Mouse (Mus musculus) 3134 (cell line): ENCODE data around the gene Nfe2.

Experiments used
- DNase-seq: peaks from one replicate; pipeline ENCODE4 v3.0.0-alpha.2; 2011; ENCODE audit warnings: low spot score; ENCODE audit not compliant: insufficient read length; ENCODE audit errors: extremely low read depth

Gene Nfe2

DNA sequence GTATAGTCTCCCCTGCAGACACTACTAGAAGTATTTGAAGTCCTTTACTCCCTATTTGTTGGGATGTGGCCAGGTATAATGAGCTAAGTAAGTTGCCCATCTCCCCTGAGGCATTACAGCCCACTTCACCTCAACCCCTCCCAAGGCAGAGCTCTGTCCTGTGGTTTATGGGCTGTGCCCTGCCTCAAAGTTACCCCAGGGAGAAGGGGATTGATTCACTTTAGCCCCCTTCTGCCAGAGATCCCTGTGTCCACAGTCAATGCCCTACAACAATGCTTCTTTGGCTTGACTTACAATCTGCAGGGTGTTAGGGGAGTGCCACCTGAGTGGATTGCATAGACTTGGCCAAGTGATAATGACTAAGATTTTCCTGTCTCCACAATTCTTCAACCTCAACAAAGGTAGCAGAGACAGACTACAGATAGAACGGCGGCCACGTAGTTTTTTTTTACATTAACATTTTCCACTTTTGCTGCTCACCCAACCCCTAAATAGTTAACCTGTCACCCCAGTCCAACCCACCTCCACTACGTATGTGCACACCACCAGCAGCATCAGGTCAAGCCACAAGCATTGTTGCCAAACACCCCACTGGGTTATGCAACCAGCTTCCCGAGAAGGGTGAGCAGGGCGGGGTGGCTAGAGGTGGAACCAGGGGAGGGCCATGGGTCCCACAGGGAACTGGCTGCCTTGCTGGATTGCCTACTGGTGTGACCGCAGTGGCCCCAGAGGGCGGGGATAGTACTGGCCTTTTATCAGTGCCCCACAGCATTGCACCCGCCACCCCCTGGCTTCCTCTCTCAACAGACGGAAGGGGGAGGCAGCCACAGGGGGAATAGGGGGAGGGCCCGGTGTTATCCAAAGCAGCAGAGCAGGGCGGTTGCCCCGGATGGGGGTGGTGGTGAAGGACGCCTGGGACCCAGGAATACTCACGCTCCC lies at the start of gene Nfe2:
Gene Nfe2 (minus strand): TSS at position 614 of the 939 bp plus-strand sequence.
- DNase-seq, result peak; percentile 46

DNA sequence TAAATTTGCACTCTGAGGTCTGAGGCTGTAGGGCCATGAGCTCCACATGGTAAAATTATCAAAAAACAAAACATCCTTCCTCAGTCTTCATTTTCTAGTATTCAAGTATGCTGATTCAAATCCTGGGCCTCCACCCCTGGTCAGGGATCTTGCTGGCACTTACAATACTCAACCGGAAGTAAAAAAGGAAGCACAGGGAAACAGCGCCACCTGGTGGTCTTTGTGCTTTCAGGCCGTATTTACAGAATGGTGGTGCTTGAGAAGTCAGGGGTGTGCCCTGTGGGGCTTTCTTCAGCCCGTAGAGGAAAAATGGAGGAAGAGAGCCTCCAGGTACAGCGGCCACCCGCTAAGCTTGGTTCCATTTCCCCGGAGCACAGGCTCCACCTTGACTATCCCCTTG lies 48.9 kb upstream of the Nfe2 start:
- peak; percentile 70 for DNase-seq

DNA sequence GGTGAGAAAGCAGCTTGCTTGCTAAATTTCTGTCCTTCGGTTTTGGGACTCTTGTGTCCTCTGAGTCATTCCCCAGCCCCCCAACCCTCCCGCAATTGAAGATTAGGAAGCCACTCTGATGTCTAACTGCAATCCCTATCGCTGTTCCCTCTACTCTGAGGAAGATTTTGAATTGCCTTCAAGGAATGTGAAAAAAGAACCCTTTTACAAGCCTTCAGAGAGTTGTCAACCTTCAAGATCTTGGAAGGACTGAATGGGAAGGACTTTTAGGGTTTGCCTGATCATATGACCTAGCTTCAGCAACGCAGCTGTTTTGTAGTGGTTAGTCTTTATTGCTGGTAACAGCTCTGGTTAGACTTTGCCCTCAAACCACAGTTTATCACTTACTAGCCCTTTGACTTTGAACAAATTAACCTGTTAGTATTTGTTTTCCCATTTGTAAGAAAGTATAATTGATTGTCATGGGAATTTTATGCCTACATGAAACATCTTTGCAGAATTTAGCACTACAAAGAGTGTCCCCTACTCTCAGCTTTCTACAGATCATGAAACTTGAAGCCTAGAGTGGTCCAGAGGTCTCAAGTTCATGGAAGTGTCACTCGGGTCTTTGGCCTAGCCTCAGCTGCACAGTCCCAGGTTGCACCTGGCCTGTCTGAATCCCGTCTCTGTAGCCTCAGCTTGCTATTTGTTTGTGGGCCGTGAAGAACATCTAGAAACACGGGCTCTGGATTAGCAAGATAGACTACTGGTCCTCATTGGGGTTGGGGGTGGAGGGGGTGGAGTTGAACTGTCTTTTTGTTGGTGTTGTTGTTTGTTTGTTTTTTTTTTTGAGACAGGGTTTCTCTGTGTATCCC lies 47.8 kb upstream of the Nfe2 start:
- DNase-seq, result no peak

DNA sequence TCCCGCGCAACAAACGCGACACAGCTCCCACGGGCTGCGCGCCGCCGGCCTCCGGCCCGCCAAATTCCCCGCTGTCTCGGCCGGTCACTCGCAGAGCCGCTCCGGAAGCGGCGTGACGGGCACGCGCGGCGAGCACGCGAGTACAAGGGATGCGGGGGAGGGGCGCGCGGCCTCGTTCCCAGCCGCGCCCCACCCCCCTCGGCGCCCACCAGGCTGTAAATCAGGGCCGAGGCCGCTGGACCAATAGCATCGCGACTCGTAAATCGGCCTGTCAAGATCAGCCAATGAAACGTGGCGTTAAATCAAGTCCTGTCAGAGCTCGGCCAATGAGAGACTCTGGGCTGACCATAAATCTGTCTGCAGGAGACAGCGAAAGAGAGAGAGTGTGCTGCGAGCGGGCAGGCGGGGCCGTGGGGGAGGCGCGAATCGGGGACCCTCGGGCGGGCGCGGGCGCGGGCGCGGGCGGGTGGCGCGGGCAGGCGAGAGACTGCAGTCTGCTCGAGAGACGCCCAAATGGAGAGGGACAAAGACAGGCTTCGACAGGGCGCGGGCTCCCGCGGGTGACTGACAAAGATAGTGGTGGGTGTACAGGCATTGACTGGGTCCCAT lies 47.0 kb upstream of the Nfe2 start:
- peak; percentile 99 for DNase-seq

DNA sequence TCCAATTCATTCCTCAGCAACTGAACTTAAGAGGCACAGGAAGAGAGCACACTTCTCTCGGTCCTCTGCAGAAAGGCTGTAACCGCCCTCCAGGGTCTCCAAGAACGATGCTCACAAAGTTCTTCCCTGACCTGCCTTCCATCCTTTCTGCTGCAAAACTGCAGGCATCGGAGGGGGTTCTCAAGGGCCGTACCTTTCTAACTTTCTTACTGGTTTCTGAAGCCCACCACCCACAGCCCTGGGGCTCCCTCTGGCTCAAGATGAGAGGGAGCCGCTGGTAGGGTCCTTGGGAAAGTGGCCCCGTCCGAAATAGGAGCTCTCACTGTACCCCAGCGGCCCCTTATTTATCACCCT lies 46.4 kb upstream of the Nfe2 start:
- no peak for DNase-seq

DNA sequence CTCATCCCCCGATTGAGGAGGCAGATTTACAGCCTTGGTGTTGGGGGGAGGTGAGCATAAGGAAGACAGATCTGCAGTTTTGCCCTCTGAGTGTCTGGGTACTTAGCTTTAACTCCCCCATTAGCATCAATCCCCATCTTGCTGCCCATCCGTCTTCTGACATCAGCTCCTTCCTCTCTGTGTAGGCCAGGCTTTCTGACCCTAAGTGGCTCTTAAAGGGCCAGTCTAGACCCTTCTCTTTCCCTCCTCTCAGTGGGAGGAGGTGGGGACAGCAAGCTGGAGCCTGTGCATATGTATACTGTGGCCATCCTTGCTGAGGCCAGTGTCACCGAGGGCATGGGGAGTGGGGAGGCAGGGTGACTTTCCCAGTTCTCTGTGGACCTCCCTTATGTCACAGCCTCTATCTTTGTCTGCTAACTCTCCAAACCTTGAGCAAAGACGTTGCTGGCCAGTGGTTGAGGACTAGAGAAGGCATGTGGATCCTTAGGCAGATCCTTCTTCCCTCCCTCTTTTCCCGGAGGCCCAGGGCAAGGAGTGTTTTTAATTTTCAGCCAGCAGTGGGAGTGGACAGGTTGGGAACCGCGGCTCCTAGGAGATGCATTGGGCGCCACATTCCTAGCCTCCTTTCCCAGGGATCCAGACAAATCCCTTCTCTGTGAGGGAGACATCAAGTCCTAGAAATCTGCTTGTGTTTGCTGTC lies 45.9 kb upstream of the Nfe2 start:
- peak; percentile 48 for DNase-seq

DNA sequence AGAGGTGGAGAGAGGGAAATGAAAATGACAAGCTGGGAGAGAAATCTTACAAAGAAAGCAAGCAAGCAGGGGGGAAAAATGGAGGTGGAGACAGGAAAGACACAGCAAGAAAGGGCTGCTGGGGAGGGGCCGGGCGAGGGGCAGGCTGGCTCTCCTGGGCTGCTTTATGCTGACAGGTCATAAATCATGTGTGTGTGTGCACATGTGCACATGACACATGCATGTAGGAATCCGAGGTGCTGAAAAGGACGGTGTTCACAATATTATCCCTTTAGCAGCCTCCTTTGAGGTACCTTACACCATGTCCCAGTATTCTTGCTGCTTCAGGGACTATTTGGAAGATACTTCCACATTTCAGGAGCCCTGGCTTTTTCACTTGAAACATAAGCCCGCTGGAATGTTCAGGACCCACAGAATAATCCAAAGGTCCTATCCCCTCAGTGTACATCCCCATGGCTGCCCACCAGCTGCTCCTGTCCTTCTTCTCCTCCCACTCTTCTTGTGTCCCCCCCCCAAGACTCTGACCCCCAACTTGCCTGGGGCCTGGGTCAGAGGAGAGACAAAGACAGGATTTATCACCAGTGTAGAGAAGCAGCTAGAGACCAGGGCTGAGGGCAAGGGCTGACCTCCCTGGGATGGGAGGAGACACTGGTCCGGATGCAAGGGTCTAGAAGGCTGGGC lies 44.3 kb upstream of the Nfe2 start:
- DNase-seq, result no peak

DNA sequence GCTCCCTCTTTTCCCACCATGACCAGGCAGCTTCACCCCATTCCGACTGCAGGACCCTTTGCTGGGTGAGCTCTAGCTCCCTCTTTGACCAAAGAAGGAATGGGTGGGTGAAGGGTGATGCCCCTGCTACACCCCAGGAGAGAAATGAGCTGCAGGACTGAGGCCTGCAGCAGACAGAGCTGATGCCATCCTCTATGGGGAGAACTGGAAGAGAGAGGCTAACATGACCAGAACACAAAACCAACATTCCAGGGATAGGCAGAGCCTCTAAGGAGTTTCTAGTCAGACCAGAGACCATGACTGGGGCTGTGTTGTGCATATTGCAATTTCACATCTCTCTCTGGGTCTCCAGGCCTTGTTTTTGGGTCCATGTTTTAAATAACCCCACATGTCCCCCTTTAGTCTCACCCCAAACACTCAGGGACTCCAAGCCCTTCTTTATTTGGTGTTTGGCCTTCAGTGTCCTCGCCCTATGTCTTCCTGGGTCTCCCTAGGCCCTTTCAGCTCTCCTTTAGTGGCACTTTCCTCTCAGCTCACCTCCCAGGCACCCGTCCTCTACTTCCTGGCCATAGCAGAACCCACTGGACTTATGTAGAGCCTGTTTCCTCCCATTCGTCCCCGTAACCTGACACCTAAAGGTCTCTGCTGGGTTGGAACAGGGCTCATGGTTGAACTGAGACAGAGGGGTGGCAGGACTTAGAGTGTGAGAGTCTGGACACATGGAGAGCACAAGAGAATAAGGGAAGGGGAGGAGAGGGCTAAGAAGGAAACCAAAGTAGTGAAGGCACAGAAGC lies 43.5 kb upstream of the Nfe2 start:
- DNase-seq, result no peak

DNA sequence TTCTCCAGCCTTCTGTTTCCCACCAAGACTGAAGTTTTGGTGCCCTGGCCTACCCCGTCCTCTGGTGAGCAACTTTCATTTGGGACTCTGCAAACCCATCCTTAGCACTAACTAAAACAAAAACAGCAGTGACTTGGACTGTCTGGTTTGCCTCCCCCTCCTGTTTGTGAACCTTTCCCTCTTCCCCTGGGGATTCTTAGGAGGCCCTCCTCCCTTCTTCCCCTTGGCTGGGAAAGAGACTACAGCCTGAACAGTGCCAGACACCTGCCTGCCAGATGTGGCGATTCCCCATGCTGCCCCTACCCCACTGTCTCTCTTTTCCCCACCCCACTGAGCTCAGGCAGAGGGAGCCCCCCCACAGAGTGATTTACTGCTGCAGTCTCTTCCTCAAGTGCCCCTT lies 42.8 kb upstream of the Nfe2 start:
- DNase-seq, result no peak

DNA sequence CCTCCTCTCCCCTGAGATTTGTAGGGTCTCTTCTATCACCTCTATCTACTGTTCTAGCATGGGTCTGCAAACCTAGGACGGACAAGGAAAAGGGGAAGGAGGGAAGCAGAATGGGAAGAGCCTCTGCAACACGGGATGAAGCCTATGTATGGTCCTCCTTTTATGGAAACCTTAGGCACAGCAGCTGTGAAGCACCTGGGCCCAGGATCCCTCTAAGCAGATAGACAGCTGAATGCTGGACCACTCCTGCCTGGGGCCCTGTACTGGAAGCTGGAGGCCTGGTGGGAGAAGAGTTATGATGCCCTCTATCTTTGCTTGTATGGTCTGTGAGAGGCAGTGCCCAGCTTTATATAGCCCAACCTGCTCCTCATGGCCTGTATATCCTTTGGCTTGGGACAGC lies 42.4 kb upstream of the Nfe2 start:
- DNase-seq, result no peak

DNA sequence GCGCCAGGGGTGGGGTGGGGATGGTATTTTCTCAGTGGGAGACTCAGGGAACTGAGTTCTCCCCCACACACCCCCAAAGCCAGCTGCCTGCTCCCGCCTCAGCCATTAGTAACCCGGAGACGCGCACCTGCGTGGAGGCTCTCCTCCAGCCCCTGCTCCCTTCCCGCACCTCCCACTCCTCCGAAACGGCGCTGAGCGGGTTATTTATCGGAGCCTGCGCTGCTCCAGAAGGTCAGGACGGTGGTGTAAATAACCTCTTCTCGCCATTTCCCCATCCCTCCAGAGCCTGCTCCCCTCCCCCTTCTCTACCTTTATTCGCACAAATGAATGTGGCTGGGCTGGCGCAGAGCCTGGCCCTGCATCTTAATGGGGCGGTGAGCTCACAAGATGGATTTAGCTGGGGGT lies 41.9 kb upstream of the Nfe2 start:
- no peak for DNase-seq

DNA sequence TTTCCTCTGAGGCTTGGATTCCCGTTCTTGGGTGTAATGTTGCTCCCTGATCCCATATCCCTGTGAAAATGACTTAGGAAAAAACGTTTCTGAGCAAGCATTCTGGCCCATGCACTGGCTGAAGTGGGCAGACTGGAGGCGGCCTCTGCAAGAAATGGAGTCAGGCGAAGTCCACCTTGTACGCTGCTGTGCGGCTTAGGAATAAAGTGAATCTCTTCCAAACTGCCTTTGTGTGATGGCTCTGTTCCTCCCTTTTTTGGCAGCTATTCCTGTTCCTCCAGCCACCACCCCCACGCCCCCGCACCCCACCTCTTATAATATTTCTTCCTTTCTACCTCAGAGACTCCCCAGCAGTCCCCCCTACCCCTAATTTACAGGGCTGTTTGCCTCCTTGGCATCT lies 41.4 kb upstream of the Nfe2 start:
- DNase-seq, result no peak

DNA sequence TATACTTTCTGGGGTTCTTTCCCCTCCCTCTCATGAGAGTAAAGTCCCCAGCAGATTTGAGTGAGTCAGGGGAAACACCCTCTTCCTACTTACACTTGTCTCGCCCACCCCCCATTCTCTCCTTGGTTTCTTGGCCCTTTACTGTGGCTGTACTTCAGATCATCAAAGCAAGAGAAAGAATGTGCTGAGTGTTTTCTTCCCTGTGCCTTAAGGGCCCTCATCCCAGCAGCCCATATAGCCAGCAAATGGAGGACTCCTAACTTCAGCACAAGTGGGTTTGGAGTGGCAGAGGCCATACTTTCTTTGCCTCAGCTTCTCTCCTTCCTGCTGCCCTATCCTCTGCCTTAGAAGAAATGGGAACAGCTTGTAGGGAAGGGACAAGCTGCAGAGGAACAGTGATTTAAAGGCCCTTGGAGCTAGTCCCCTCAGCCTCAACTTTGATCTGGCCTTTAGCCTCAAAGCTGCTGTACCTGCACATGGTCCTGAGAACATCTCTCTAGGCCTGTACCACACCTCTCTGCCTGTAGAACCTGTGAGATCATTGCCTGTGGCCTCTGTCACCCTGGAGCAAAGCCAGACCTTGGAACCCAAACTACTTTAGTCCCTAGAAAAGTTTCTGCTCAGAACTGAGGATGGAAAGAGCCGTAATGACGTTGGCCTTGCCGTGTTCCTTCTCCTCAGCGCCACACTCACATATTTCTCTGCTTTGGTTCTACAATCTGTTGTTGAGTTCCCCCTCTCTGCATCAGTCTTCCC lies 40.8 kb upstream of the Nfe2 start:
- DNase-seq, result no peak

DNA sequence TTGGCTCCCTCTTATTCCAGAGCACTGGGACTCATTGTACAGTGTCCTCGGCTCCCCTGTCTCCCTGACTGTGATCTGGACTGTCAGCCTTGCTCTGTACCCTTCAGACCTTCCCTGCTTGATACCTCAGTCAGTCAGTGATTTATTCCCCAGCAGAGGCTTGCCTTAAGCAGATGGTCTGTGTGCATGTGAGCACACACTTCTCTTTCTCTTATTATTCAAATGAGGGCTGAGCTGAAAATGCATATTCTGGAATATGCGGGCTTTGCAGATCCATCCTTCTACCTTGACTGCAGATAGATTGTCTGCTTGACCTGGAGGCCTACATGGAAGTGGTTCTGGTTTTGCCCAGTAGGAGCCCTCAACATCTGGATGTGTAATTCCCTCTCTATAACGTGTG lies 39.8 kb upstream of the Nfe2 start:
- DNase-seq, result no peak

DNA sequence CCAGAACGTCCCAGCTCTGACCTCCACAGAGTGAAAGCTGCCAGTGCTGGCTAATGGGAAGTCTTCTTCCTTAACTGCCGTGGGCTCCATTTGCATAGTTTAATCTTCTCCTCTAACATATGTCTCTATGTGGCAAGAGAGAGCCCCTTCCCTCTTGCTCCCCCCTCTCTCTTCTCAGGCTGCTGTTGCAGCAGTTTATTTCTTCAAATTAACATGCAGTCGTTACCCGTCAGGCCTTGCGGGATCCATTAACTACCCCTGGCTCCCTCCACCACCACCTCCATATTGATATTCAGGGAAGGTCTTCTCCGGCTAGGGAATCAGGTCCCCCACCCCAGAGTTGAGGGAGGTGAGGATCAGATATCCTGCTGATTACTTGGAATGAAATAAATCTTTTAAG lies 39.1 kb upstream of the Nfe2 start:
- DNase-seq, result no peak

DNA sequence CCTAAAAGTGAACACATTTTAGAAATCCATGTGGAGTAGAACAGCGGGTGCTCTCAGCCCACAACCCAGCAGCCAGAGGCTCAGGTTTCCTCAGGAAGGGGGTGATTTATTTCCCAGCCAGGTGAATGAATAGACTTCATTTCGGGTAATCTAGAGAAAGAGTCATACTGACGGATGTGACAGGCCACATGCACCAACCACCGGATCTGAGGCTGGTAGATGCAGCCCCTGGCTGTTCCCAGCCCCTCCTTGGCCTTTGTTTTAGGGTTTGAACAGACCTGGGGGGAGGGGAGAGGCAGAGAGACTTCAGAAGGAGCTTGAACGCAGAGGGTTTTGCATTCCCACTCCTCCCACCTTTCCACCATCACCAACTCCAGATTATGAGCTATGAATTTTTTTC lies 37.6 kb upstream of the Nfe2 start:
- no peak for DNase-seq

DNA sequence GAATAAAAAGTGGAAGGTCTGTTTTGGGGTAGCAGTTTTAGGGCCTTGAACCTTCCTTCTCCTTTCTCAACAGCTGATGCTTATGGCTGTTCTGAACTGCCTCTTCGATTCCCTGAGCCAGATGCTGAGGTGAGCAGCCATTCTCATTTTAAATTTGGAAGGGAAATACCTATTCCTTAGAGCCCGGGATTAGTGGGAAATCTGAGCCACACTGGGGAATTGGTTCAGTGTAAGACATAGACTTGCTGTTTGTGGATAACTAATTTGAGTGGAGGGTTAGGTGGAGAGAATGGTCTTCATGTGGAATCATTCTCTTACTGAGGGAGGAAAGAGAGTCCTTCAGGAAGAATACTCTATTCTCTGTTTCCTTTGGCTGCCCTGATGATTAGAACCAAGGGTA lies 36.4 kb upstream of the Nfe2 start:
- DNase-seq, result no peak

DNA sequence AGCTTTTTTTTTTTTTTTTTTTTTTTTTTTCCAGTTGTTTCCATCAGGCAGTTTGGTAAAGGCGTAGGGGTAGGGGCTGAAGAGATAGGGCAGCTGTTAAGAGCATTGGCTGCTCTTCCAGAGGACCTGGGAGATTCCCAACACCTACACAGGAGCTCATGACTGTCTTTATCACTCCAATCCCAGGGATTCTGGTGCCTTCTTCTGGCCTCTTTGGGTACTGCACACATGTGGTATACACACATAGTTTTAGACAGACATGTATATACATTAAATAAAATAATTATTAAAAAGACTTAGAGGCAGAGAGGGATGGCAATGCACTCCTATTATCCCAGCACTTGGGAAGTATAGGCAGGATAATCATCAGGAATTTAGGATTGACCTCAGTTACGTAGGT lies 35.2 kb upstream of the Nfe2 start:
- no peak for DNase-seq
